Mouse (Mus musculus): ENCODE measurements around the gene Armc9. TPM values are rescaled to one million over a fixed set of nuclear protein-coding genes. Genes with fewer than 3 reads are reported as not detected.

The Armc9 gene
- 32.6 and 35.8 TPM in 2 replicates for polyA plus RNA-seq (2015; fragmentation: Nextera tagmentation; extraction: Ambion mirVana)

DNA sequence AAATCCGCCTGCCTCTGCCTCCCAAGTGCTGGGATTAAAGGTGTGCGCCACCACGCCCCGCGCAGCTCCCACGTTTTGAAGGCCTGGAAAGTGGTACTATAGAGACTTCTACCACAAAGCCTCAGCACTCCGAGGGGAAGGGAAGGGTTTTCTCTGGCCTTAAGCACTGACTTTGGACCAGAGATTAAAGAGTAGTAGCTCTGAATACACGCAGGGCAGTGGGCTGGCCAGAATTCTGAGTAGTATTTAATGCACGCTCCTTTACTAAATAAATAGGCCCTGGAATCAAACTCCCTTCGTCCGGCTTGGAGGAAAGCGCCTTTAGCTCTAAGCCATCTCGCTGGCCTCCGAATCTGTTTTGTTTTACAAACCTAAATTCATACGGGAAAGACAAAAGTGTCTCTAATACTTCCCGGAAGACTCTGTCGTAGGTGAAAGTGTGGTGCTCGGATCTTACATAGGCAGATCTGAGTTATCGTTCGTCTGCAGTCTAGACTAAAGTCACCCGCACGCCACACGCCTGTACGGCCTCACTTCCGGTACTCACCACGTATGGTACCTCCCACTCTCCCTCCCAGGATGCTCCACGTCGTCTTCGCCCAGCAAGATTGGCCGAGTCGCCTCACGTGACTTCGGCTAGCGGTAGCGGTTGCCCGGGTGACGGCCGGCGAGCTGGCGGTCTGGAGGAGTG lies at the start of gene Armc9:
Gene Armc9, plus strand, starts transcription at position 648 of the 691 bp plus-strand sequence.
- Histone ChIP-seq H3K27ac (replicated peaks) (peak within 1 kb of the TSS; percentile 77), H3K4me3 (peak within 1 kb of the TSS; percentile 94), H3K4me2 (peak within 1 kb of the TSS; percentile 75), H3K4me1 (replicated peaks) (peaks cover 21% of the 10 kb centered on the region), H3K9me3 (no peaks in the 10 kb centered on the region), H3K9ac (peak within 1 kb of the TSS; percentile 82), H3K27me3 (no peaks in the 10 kb centered on the region), H3K36me3 (peaks cover 9% of the 10 kb centered on the region; the same call in 1 of the 2 replicates)
- WGBS, result 3% methylated on average over 40 of the region's 40 CpGs
- peak; percentile 100 for ATAC-seq (ENCODE audit: low FRiP score, low read depth)

DNA sequence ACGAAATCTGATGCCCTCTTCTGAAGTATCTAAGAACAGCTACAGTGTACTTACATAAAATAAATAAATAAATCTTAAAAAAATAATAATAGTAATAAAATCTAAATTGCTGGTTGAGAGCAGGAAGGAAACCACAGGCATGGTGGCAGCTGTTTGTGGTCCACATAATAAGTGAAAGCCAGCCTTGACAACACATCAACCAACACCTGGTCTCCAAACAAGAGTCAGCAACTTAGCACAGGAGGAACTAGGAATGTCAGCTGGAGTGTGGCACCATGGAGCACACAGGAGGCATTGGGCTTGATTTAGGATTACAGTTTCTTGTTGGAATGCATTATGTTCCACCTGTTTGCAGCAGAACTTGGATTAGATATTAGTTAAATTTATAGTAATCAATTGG lies 49.5 kb upstream of the Armc9 start:
- no peaks in the 10 kb centered on the region for H3K4me1 ChIP-seq (replicated peaks)
- no peaks in the 10 kb centered on the region for H3K9me3 ChIP-seq
- H3K27me3 ChIP-seq, result no peaks in the 10 kb centered on the region
- H3K9ac ChIP-seq, result no peak overlapping the region
- no peak overlapping the region for H3K4me3 ChIP-seq
- H3K36me3 ChIP-seq, result no peaks in the 10 kb centered on the region
- no peak for ATAC-seq (ENCODE audit: low FRiP score, low read depth)
- no peak overlapping the region for H3K27ac ChIP-seq (replicated peaks)
- H3K4me2 ChIP-seq, result no peak overlapping the region
- 96% methylated on average over 1 of the region's 1 CpGs for WGBS

DNA sequence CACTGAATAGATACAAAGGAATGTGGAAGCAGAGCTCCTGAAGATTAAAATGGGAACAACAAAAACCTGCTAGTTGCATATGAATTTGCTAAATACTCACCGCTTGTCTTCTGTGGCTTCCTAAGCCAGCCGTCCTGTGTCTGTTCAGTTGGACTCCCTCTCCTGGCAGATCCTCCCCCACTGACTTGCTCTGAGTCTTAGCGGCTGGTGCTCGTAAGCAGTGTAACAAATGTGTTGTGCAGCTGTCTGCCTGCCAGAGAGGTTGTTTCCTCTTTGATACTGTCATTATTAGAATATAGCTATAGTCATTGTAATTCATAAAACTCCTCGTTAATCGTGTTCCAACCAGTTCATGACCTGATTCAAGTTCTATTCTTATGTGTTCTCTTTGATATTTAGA lies 42.8 kb upstream of the Armc9 start, which contains the start of gene Htr2b:
Gene Htr2b, minus strand, starts transcription at position 192 of the 400 bp plus-strand sequence.
- H3K36me3 ChIP-seq, result peaks cover 3% of the 10 kb centered on the region; the same call in 1 of the 2 replicates
- no peaks in the 10 kb centered on the region for H3K4me1 ChIP-seq (replicated peaks)
- no peak within 1 kb of the TSS for H3K4me3 ChIP-seq
- H3K27me3 ChIP-seq, result no peaks in the 10 kb centered on the region
- no peak within 1 kb of the TSS for H3K9ac ChIP-seq
- no peak for ATAC-seq (ENCODE audit: low FRiP score, low read depth)
- no peaks in the 10 kb centered on the region for H3K9me3 ChIP-seq
- WGBS, result 59% methylated on average over 6 of the region's 6 CpGs
- H3K27ac ChIP-seq (replicated peaks), result no peak within 1 kb of the TSS
- no peak within 1 kb of the TSS for H3K4me2 ChIP-seq

DNA sequence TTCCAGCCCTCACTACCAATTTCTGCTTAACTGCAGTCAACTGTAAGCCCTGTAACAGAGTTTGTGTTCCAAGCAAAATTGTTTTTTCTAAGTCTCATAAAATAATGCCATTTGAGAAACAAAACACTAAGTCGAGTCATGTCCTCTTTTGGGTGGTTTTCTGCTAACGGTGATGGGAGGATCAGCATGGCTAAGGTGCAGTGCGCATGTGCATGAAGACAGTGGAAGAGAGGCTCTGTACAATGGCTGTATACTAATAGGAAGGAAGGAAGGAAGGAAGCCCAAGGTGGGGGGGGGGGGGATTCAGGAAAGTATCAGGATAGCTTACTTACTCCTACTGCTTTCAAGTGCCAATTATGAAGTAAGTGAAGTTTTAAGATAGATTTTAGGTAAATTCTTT lies 40.4 kb upstream of the Armc9 start:
- Histone ChIP-seq H3K4me2 (no peak overlapping the region), H3K36me3 (peaks cover 19% of the 10 kb centered on the region), H3K27me3 (no peaks in the 10 kb centered on the region), H3K9me3 (no peaks in the 10 kb centered on the region), H3K9ac (no peak overlapping the region), H3K27ac (replicated peaks) (no peak overlapping the region), H3K4me3 (no peak overlapping the region), H3K4me1 (replicated peaks) (no peaks in the 10 kb centered on the region)
- no peak for ATAC-seq (ENCODE audit: low FRiP score, low read depth)
- 88% methylated on average over 3 of the region's 3 CpGs for WGBS

DNA sequence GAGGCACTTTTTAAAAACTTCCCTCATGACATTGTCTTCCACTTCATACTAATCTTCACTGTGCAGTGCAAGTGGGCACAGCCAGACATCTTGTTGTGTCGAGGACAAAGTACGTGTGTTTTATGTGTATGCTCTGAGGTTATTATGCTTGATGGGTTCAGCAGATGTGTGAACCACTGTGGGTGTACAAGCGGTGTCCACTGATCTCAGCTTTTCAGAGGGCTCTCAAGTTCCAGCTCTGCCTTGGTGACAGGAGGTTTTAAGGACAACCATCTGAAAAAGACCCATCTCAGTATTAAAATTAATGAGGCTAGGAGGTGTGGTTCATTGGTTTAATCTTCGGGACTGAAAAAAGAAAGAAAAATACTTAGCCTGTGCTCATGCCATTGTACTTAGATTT lies 35.0 kb upstream of the Armc9 start:
- H3K4me3 ChIP-seq, result no peak overlapping the region
- H3K4me1 ChIP-seq (replicated peaks), result no peaks in the 10 kb centered on the region
- H3K9me3 ChIP-seq, result no peaks in the 10 kb centered on the region
- no peak overlapping the region for H3K9ac ChIP-seq
- H3K27me3 ChIP-seq, result no peaks in the 10 kb centered on the region
- H3K36me3 ChIP-seq, result peaks cover 30% of the 10 kb centered on the region
- H3K4me2 ChIP-seq, result no peak overlapping the region
- H3K27ac ChIP-seq (replicated peaks), result no peak overlapping the region
- no peak for ATAC-seq (ENCODE audit: low FRiP score, low read depth)
- 94% methylated on average over 4 of the region's 4 CpGs for WGBS

DNA sequence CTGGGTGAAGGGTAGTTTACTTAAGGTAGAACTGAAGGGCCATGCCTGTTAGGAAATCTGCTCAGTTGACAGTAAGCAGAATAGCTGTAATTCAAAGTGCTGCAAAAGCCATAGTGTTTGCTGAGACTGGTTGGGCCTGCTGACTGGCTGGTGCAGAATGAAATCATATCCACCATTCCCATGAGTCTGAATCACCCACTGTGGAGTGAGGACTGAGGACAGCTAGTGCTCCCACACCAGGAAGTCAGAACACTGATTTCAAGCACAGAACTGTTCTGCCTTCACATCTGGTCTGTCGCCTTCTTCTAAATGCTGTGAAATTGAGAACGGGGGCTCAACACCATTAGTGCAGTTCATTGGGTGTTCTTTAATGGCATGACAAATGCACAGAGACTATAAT lies 28.5 kb upstream of the Armc9 start:
- no peaks in the 10 kb centered on the region for H3K9me3 ChIP-seq
- WGBS, result 88% methylated on average over 2 of the region's 2 CpGs
- no peaks in the 10 kb centered on the region for H3K27me3 ChIP-seq
- no peak overlapping the region for H3K9ac ChIP-seq
- no peak for ATAC-seq (ENCODE audit: low FRiP score, low read depth)
- H3K4me2 ChIP-seq, result no peak overlapping the region
- no peak overlapping the region for H3K4me3 ChIP-seq
- peaks cover 56% of the 10 kb centered on the region for H3K36me3 ChIP-seq
- no peaks in the 10 kb centered on the region for H3K4me1 ChIP-seq (replicated peaks)
- no peak overlapping the region for H3K27ac ChIP-seq (replicated peaks)

DNA sequence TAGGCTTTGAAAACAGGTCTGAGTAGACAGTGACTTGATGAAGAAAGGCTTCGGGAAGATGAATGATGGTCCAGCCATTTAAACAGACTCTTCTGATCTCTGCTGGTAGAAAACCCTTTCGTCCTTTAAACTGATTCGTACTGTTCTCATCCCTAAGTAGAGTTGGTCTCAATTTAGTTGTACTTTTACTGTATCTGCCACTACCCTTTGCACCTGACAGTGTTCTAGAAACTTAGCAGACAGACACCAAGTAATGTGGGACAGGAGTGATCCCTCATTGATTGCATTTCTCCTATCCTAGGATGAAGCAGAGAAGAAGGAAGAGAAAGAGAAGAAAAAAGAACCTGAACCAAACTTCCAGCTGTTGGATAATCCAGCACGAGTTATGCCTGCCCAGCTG lies 21.2 kb upstream of the Armc9 start, which contains the start of gene Gm21972:
Gene Gm21972, plus strand, starts transcription at position 301 of the 400 bp plus-strand sequence.
- Histone ChIP-seq H3K9ac (no peak within 1 kb of the TSS), H3K4me3 (no peak within 1 kb of the TSS), H3K27ac (replicated peaks) (no peak within 1 kb of the TSS), H3K9me3 (no peaks in the 10 kb centered on the region), H3K36me3 (peaks cover 71% of the 10 kb centered on the region), H3K4me1 (replicated peaks) (no peaks in the 10 kb centered on the region), H3K4me2 (no peak within 1 kb of the TSS), H3K27me3 (no peaks in the 10 kb centered on the region)
- 100% methylated on average over 4 of the region's 4 CpGs for WGBS
- ATAC-seq (ENCODE audit: low FRiP score, low read depth), result no peak

DNA sequence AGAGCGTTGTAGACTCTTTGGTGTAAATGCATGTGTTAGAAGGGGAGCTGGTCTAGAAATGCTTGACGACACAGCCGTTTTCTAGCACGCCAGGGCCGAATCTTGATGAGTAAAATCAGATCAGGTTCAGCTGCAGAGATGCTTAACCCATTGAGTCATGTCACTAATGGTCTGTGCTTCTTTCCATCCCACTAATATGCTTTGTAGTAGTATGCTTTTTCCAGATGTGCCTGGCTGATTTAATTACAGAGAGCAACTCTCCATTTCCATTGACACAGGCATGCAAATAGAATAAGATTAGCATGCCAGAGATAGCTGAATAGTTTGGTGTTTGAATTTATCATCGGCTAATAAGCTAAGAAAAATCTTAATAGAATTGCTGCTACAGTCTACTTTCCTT lies 19.3 kb upstream of the Armc9 start:
- Histone ChIP-seq H3K4me1 (replicated peaks) (no peaks in the 10 kb centered on the region), H3K4me2 (no peak overlapping the region), H3K27ac (replicated peaks) (no peak overlapping the region), H3K9ac (no peak overlapping the region), H3K36me3 (peaks cover 68% of the 10 kb centered on the region), H3K9me3 (no peaks in the 10 kb centered on the region), H3K4me3 (no peak overlapping the region), H3K27me3 (no peaks in the 10 kb centered on the region)
- ATAC-seq (ENCODE audit: low FRiP score, low read depth), result no peak
- WGBS, result 79% methylated on average over 6 of the region's 6 CpGs

DNA sequence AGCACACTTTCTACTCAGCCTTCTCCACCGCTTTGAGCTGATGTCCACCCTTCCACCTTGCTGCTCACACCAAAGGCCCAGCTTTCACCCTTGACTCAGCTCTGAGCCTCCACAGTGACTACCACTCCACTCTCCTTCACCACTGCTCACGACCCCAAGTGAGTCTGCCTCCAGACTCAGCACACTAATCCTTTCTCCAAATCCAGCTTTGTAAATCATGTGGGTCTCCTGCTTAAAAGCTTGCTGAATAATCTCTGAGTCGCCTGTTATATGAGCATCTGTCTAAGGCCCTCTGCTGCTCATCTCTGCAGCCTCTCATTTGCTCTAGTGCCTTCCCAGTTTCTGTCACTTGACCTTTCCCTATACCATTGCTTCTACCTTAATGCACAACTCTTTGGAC lies 13.5 kb upstream of the Armc9 start:
- Histone ChIP-seq H3K9ac (no peak overlapping the region), H3K4me1 (replicated peaks) (no peaks in the 10 kb centered on the region), H3K27ac (replicated peaks) (no peak overlapping the region), H3K27me3 (no peaks in the 10 kb centered on the region), H3K36me3 (peaks cover 40% of the 10 kb centered on the region), H3K4me2 (no peak overlapping the region), H3K4me3 (no peak overlapping the region), H3K9me3 (no peaks in the 10 kb centered on the region)
- WGBS, result 90% methylated on average over 3 of the region's 3 CpGs
- ATAC-seq (ENCODE audit: low FRiP score, low read depth), result no peak

DNA sequence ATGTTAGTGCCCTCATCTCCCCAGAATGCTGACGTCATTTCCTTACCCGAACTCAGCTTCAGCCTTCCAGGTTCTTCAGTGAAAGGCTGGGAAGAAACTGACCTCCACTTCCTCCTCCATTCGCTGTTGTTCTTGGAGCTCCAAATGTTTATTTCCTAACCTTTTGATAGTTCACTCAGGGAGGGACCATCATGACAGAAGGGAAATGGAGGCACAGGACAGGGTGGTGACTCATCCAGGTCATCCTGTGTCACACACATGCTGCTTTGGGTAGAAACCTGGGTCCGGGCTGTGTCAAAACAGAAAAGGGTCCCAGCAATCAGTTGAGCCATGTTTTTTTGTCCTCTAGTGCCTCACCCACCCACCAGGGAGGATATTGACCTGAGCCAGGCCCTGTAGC lies 11.4 kb upstream of the Armc9 start:
- no peak overlapping the region for H3K9ac ChIP-seq
- H3K4me2 ChIP-seq, result no peak overlapping the region
- no peaks in the 10 kb centered on the region for H3K9me3 ChIP-seq
- peaks cover 26% of the 10 kb centered on the region for H3K36me3 ChIP-seq
- no peak overlapping the region for H3K4me3 ChIP-seq
- no peak for ATAC-seq (ENCODE audit: low FRiP score, low read depth)
- H3K27me3 ChIP-seq, result no peaks in the 10 kb centered on the region
- WGBS, result 87% methylated on average over 4 of the region's 4 CpGs
- no peak overlapping the region for H3K27ac ChIP-seq (replicated peaks)
- H3K4me1 ChIP-seq (replicated peaks), result no peaks in the 10 kb centered on the region

DNA sequence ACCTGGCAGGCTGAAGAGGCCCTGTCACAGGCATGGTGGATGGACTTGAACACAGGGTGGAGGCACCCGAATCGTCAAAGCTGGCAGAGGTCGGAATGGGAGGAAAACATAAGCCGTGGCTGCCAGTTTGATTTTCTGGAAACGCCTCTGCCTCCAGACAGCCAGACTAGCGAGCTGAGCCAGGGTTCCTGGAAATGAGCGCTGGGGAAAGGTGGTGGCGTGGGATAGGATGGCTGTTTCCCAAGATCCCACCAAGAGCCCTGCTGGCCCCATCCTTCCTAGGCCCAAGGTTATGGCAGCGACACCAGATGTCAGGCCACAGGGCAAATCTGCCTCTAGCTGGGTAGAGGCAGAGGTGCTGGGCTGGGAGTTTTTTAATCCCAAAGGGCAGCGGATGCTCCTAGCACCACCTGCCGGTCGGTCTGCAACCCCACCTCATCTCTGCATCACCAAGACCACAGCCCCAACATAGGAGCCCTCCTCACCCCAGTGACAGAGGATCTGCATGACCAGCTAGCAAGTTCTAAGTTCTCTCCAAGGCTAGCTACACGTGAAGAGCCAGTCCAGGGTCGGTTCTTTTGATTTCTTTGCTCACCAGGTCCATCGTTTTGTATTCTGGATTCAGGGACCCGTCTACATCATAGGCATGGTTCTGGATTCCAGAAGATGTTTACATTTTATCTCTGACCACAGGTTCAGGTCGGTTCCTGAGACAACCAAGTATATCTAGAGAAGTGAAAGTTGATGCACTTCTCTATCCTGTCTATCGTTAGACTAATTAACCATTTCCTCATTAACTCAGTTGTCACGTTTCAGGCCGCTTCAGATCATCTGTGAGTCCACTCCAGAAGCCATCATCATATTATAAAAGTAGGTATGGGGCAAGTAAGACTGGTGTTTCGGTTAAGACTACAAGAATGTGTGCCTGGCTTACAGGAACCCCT lies 10.3 kb upstream of the Armc9 start:
- ATAC-seq (ENCODE audit: low FRiP score, low read depth), result no peak
- H3K4me2 ChIP-seq, result no peak overlapping the region
- WGBS, result 82% methylated on average over 21 of the region's 21 CpGs
- H3K4me1 ChIP-seq (replicated peaks), result no peaks in the 10 kb centered on the region
- H3K27ac ChIP-seq (replicated peaks), result no peak overlapping the region
- H3K4me3 ChIP-seq, result no peak overlapping the region
- H3K9ac ChIP-seq, result no peak overlapping the region
- peaks cover 19% of the 10 kb centered on the region for H3K36me3 ChIP-seq
- H3K9me3 ChIP-seq, result no peaks in the 10 kb centered on the region
- H3K27me3 ChIP-seq, result no peaks in the 10 kb centered on the region

DNA sequence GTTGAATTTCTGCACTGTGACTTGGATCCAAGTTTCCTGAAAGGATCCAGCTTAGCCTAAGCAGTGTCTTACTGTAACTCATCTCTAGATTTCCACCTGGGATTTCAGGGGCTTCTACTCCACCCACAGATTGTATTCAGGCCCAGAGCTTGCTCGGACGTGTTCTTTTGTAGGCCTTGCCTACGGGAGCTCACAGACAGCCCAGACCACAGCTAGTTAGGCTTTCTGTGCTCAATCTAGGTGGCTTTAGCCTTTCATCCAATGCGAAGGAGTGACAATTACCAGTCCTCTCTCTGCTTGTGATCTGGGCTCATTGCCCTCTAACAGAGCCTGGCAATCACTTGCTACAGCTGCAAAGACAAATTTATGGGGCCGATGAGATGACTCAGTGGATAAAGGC lies 8.3 kb upstream of the Armc9 start:
- no peaks in the 10 kb centered on the region for H3K27me3 ChIP-seq
- no peak overlapping the region for H3K27ac ChIP-seq (replicated peaks)
- no peaks in the 10 kb centered on the region for H3K4me1 ChIP-seq (replicated peaks)
- WGBS, result 94% methylated on average over 5 of the region's 5 CpGs
- no peaks in the 10 kb centered on the region for H3K9me3 ChIP-seq
- no peak overlapping the region for H3K4me3 ChIP-seq
- no peak overlapping the region for H3K4me2 ChIP-seq
- no peak overlapping the region for H3K9ac ChIP-seq
- peaks cover 4% of the 10 kb centered on the region for H3K36me3 ChIP-seq
- ATAC-seq (ENCODE audit: low FRiP score, low read depth), result no peak

Measured in hindbrain, embryonic 15.5 days (tissue).